Mouse (Mus musculus) right cerebral cortex, adult 18-20 months (tissue): ENCODE measurements around the gene Napa.
A peak's percentile ranks its signal among the peaks of the same experiment; 100 is the strongest.

ENCODE experiments used
- DNase-seq: peaks from one replicate; pipeline ENCODE4 v3.0.0; 2022; ENCODE audit warnings: mixed read lengths

Gene Napa

GRCm38 (mm10) chr7:16099901-16100300, 1.6 kb downstream of the Napa start:
- DNase-seq: no peak

DNA sequence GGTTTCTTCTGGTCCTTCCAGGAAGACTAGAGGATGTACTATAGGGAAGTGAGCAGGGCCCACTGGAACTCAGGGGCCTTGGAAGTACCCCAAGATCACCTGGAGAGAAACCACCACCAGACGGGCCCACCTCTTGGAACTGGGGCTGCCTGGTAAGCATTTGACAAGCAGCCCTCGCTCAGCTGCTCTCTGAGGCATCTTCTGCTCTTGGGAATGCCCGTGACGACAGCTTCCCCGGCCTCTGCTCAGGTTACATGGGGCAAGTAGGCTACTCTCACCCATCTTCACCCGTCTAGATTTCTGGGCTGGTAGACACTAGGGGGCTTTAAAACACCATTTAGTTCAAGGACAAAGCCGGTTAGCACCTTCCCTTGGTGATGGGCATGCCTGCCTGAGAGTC, 2.8 kb downstream of the Napa start:
- no peak for DNase-seq

GRCm38 (mm10) chr7:16101726-16102475, 3.6 kb downstream of the Napa start:
- DNase-seq: no peak

- no peak for DNase-seq
Observed at GRCm38 (mm10) chr7:16102686-16103226, 4.5 kb downstream of the Napa start.

DNA sequence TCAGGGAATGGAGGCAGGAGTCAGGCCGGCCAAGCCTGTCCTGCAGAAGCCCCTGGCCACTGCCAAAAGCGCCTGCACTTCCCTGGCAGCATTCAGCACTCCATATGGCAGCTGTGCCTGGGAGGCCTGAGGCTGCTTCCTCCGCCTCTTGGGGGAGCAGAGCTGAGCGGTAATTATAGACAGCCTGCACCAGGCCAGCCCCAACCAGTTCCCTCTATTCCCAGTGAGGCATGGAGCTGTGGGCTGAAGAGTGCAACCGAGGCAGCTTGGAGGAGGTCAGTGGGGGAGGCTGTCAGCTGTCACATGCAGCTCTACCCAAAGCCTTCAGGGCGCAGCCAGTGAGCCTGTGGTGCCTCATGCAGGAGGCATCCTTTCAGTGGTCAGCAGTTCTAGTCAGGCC, 5.5 kb downstream of the Napa start:
- peak; percentile 91 for DNase-seq

GRCm38 (mm10) chr7:16104611-16105388, 6.5 kb downstream of the Napa start:
- no peak for DNase-seq

DNA sequence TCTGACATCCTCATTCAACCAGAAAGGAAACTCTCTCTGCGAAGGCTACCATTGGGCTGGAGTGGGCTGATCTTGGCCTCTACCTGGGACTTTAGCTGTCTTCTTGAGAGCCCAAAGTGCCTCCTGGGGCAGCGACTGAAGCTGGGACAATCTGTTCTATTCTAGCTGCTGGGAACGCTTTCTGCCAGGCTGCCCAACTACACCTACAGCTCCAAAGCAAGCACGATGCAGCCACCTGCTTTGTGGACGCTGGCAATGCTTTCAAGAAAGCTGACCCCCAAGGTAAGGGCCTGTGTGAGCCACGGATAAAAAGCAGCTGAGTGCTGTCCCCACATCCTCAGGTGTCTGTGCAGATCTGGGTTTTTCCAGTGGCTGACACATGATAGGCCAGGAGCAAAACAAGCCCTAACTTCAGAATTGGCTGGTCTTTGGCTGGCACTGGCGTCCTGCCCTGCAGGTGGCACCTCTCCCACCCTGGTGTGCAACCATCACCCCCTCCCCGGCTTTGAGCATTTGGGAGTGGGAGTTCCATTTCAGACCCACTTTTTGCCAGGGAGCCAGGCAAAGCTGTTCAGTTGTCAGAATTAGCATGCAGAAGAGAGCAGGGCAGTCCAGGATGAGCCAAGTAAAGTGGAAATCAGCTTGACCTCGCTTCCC, 10.8 kb downstream of the Napa start:
- no peak for DNase-seq

DNA sequence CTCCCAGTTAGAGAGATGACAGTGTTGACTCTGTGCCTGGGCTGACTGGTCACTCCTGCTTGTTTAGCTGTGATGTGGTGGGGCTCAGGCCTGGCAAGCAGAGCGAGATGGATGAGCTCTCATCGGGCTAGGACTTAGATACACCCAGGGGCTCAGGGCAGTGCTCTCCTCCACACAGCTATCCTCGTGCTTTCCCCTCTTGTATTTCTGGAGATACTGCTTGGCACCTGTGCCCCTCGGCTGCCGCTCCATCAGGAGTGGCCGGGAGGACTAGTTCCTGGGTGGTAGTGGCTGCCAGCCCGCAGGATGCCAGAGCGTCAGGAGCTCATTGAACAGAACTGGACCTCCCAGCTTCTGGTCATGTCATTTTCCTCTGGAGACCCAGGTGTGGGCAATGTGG, 11.9 kb downstream of the Napa start:
- DNase-seq: no peak

- DNase-seq: no peak
Observed at GRCm38 (mm10) chr7:16111284-16112090, 13.2 kb downstream of the Napa start.

DNA sequence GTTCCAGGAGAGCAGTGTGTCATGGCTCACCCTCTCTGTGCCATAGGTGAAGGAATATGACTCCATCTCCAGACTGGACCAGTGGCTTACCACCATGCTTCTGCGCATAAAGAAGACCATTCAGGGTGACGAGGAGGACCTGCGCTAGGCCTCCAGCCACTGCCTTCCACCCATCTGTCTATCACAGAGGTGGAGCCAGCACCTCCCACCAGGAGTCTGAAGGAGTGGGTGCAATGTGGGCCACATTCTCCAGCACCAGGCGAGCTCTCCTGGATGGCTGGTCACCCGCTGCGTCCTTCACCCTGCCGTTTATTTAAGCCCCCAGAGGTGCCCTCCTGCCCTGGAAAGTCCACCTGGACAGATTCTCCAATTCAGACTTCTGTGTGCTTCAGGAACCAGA, 18.2 kb downstream of the Napa start:
- peak; percentile 58 for DNase-seq

DNA sequence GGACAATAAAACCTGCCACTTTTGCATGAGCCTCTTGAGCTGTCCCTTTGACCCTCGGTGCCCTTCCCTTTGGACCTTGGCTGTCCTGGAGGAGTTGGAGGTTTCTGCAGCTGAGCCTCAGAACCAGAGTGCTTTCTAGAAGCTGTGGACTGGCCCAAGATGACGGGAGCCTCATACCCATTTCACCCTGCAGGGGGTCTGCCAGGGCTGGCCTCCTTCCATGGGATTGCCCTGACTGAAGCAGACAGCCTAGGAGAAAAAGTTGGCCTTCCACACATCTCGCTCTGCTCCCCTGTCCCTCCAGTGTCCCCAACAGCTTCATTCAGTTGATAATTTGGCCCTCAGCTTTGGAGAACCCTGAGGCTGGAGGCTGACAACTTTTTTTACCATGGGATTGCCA, 18.8 kb downstream of the Napa start:
- DNase-seq: no peak

GRCm38 (mm10) chr7:16119569-16120261, 21.5 kb downstream of the Napa start, which contains the start of gene Kptn:
Kptn (plus strand) TSS chr7:16119895.
- DNase-seq: peak; percentile 91

GRCm38 (mm10) chr7:16120262-16120600, 22.0 kb downstream of the Napa start:
- no peak for DNase-seq

GRCm38 (mm10) chr7:16125829-16126228, 27.6 kb downstream of the Napa start:
- DNase-seq: no peak

DNA sequence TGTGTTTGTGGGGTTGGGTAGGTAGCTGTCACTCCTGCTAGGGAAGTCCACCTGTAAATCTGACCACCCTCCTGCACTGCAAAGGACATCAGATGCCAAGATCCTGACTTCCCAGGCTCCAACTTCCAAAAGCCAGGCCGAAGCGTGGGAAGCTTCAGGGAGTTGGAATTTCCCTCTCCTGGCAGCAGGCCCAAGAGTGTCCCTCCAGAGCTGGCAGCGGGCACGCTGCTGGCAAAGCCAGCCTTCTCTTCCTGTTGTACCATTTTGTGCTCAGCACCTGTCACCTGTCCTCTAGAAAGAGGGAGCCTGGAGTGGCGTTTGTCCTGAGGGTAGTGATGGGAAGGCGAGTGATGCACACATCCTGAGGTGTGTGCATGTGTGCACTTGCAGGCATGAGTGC, 30.1 kb downstream of the Napa start:
- peak; percentile 50 for DNase-seq

- DNase-seq: no peak
Observed at GRCm38 (mm10) chr7:16128899-16129298, 30.6 kb downstream of the Napa start.

DNA sequence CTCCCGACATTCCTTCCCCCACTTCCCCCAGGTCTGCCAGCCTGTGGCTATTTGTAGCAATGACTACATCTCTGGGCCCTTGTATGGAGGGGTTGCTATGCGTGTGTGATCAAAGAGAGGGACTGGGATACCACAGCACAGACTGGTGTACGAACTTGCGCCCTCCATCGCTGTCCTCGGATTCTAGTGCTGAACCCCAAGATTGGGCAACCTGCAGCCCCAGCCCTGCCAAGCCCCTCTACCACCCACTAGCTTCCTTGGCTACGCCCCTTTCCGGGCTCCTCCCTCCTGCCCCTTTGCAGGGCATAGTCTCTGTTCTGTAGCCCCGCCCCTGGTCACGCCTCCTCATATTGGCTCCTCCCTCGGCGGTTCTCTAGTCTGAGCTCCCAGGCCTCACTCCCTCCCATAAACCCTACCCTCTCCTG, 31.2 kb downstream of the Napa start, which contains the start of gene Slc8a2:
Slc8a2 (plus strand) TSS at position 406 of the 425 bp plus-strand sequence.
- DNase-seq: peak; percentile 93

DNA sequence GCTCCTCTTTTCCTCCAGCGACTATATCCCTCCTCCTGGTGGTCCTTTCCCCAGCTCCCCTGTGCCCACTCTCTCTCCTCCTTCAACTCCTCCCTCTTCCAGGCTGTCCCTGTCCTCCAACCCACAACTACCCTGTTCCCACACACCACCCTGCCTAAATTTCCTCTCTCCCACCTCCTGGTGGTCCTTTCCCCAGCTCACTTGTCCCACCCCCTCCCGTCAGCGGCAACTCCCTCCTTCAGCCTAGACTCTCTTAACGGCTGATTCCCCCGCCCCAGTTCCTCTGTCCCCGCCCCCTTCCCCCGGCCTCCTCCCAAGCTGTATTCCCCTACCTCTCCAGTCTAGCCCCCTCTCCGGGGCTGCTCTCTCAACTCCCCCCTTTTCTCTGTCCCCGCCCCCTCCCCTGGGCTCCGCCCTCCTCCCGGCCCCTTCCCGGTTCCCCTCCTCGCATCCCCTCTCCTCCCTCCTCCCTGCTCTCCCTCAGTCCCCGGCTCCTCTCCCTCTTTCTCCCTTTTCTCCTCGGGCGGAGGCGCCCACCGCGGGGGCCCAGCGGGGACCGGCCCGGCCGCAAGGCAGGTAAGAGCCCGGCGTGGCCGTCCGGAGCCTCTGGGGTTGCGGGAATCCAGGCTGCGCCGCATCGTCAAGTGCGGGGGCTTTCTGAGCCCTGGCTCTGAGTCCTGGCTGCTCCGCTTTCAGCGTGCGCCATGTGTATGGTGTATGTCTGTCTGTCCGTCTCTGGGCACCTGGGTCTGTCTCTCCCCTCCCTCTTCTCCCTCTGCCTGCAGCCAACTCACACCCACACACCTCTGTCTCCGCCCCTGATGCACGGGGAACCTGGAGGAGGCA, 31.8 kb downstream of the Napa start:
- peak; percentile 58 for DNase-seq

DNA sequence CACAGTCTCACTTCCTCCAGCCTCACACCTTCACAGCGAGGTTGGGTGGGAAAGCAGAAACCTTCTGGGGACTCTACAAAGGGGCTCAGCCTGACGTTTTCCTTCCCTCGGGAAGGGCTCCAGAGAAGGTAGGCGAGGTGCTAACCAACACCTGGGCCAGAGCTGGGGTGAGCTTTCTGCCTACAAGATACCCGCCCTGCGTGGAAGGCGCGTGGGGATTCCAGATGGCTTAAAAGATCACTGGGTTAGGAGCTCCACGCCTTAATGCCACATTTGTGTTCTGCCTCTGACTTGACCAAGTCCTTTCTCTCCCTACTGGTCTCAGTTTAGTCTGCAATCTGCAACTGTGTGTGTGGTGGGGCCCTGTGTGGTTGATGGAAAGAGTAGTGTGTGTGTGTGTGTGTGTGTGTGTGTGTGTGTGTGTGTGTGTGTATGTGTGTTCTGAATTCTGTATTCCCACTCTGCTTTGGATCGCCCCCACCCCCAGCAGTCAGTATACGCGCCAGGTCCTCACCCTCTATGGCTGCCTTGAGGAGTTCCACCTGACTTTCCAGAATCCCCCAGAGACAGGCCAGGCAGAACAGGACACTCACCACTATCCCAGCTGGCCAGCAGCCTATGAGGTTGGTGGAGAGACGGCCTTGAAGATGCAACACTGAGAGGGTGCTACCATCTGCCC, 32.8 kb downstream of the Napa start:
- peak; percentile 52 for DNase-seq

DNA sequence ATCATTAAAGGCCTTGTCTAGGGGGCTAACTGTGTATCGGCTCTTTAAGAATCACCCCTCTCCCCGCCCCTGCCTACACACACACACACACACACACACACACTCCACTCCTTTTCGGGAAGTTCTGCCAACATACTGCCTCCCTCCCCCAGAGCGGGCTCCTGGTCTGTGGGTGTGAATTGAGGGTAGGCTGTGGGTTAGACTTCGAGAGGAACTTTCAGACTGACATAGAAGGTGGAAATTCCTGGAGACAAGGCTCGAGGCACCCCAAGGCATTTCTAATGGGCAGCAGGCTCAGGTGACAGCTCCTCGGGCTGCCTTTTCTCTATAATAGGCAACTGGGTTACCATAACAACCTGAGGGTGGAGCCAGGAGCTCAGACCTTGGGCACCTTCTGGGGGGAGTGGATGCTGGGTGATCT, 33.9 kb downstream of the Napa start:
- DNase-seq: peak; percentile 54
